Mouse (Mus musculus): ENCODE measurements around the gene Polr2f. TPM values are rescaled to one million over a fixed set of nuclear protein-coding genes. Genes with fewer than 3 reads are reported as not detected.

The Polr2f gene
- polyA plus RNA-seq, 1 experiment from 2014 or later: 327 TPM

DNA sequence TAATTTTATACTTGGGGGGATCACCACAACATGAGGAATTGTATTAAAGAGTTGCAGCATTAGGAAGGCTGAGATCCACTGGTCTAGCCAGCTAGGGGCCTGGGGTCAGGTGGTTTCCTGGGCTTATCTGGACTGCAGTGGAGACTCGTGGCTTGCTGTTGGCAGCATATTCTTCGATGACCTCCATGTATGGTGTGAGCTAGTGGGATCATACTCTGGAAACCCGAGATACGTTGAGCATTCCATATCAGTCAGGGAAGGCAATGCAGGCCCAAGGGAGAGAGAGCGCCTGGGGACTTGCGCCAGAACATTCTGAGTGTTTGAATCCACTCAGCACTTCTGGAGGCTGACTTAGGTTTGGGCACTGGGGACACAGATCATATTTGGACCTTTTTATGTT lies 17.1 kb upstream of the Polr2f start:
- H3K27ac ChIP-seq (replicated peaks): no peak overlapping the region
- ATAC-seq (ENCODE audit: low FRiP score, low read depth): no peak
- H3K9me3 ChIP-seq: 0 out of 2 replicates have a peak, but pooled peaks cover 5% of the 10 kb centered on the region
- 91% methylated on average over 6 of the region's 6 CpGs for WGBS
- peaks cover 64% of the 10 kb centered on the region for H3K36me3 ChIP-seq
- H3K4me3 ChIP-seq: no peak overlapping the region
- H3K9ac ChIP-seq (replicated peaks): no peak overlapping the region
- no peak overlapping the region for H3K4me2 ChIP-seq (replicated peaks)
- H3K4me1 ChIP-seq: no peaks in the 10 kb centered on the region
- H3K27me3 ChIP-seq: no peaks in the 10 kb centered on the region

DNA sequence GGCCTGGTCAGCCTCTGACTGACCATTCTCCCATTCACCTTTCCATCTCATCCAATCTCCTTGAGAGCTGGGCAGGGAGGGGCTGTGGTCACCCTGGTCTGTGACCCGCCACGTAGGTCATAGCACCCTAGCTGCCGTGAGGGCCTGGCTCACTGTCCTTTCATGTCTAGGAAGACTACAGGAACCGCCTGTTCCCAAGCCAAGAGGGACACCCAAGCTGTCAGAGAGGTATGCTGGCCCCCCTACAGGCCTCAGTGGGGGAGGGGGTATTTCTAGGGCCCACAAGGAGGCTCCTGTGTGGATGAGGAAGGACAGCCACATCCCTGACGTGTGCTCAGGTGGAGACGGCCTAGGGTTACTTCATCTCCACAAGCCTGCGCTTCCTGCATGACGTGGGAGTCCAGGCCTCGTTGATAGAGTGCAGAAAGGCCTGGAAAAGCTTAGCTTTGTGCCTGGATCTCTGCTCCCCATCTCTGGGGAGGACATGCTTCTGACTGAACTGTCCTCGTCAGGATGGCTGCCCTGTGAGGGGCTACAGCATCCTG lies 16.4 kb upstream of the Polr2f start:
- Histone ChIP-seq H3K9ac (replicated peaks) (no peak overlapping the region), H3K36me3 (peaks cover 66% of the 10 kb centered on the region), H3K9me3 (0 out of 2 replicates have a peak, but pooled peaks cover 5% of the 10 kb centered on the region), H3K4me1 (no peaks in the 10 kb centered on the region), H3K4me3 (no peak overlapping the region), H3K27ac (replicated peaks) (no peak overlapping the region), H3K4me2 (replicated peaks) (no peak overlapping the region), H3K27me3 (no peaks in the 10 kb centered on the region)
- 86% methylated on average over 10 of the region's 10 CpGs for WGBS
- ATAC-seq (ENCODE audit: low FRiP score, low read depth): no peak

DNA sequence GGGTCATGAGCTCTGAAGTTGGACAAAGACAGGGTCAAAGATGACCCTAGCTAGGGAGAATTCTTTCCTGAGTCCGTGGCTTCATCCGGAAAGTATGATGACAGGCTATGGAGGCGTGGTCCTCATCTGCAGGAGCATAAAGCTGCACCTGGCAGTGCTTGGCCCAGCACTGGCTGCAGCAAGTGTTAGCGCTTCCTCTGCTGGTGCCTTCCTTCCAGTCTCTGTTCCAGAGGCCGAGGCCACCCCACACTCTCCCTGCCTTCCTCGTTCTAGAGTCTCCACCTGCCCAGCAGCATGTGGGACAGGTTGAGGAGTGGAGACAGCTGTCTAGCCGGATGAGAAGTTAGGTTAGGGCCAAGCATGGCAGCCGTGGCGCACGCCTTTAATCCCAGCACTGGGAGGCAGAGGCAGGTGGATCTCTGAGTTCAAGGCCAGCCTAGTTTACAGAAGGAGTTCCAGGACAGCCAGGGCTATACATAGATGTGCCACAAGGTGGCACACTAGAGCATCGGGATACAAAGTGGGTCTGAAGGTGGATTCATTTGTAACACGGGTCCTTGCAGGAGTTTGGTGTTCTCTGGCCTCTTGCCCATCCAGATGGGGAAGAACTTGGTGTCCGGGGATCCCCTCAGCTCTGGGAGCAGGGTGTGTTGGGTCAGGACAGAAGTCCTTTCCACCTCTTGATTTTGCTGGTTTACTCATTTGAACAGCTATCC lies 14.4 kb upstream of the Polr2f start:
- ATAC-seq (ENCODE audit: low FRiP score, low read depth): no peak
- 82% methylated on average over 13 of the region's 13 CpGs for WGBS

DNA sequence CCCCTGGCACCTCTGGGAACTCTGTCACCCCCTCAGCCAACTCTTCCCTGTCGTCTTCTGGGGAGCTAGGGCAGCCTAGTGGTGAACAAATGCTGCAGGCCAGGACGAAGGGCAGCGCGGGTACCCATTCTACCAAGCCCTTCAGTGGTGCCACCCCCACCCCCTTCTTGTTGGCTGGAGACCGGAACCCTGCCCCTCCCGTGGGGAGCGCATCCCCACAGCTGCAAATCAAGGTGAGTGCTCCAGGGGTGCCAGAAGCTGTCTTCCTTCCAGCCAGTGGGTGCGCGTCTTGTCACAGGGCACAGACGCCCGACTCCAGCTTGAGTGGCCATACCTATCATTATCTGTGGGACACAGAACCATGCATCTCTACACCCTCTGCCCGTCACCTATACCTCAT lies 13.7 kb upstream of the Polr2f start:
- H3K27me3 ChIP-seq: no peaks in the 10 kb centered on the region
- no peak overlapping the region for H3K4me2 ChIP-seq (replicated peaks)
- WGBS: 93% methylated on average over 12 of the region's 12 CpGs
- no peaks in the 10 kb centered on the region for H3K4me1 ChIP-seq
- no peak overlapping the region for H3K27ac ChIP-seq (replicated peaks)
- H3K9me3 ChIP-seq: 0 out of 2 replicates have a peak, but pooled peaks cover 5% of the 10 kb centered on the region
- H3K36me3 ChIP-seq: peaks cover 80% of the 10 kb centered on the region
- no peak overlapping the region for H3K4me3 ChIP-seq
- no peak overlapping the region for H3K9ac ChIP-seq (replicated peaks)
- ATAC-seq (ENCODE audit: low FRiP score, low read depth): no peak

More for the DNA sequence above, 14.4 kb upstream of the Polr2f start:
- Histone ChIP-seq H3K9me3 (0 out of 2 replicates have a peak, but pooled peaks cover 5% of the 10 kb centered on the region), H3K4me3 (no peak overlapping the region), H3K36me3 (peaks cover 78% of the 10 kb centered on the region), H3K4me2 (replicated peaks) (no peak overlapping the region), H3K27me3 (no peaks in the 10 kb centered on the region), H3K27ac (replicated peaks) (no peak overlapping the region), H3K9ac (replicated peaks) (no peak overlapping the region), H3K4me1 (no peaks in the 10 kb centered on the region)

DNA sequence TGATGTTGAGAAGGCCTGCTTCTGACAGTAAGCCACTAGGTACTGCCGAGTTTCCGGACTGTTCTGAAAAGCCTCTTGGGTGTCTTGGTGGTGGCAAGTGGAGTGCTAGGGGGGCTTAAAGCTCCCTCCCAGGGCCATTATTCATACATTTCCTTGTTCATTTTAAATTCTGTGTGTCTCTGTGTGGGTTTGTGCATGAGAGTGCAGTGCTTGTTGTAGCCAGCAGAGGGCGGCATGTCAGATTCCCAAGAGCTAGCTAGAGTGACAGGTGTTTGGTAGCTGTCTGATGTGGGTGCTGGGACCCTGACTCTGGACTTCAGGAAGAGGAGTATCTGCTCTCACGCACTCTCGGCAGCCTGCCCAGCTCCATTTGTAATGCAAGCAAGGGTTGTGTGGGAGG lies 12.6 kb upstream of the Polr2f start:
- ATAC-seq (ENCODE audit: low FRiP score, low read depth): no peak
- WGBS: 97% methylated on average over 5 of the region's 5 CpGs

DNA sequence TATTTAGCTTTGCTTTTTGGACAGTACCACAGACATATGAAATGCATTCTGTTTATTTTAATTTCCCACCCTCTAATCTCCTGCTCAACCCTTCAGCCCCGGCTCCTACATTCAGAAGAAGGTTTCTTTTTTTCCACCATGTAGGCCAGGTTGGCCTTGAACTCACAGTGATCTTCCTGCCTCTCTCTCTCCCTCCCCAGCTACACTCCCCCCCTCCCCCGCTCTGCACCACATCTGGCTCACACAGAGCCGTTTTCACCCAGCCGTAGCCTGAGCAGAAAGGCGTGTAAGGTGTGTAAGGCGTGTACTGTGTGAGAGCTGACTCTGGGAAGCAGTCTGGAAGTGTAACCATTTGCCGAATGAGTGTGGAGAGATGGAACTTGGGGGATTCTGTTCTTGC lies 11.5 kb upstream of the Polr2f start:
- Histone ChIP-seq H3K4me1 (no peaks in the 10 kb centered on the region), H3K9ac (replicated peaks) (no peak overlapping the region), H3K4me3 (no peak overlapping the region), H3K9me3 (0 out of 2 replicates have a peak, but pooled peaks cover 5% of the 10 kb centered on the region), H3K4me2 (replicated peaks) (no peak overlapping the region), H3K36me3 (peaks cover 72% of the 10 kb centered on the region), H3K27me3 (no peaks in the 10 kb centered on the region), H3K27ac (replicated peaks) (no peak overlapping the region)
- no peak for ATAC-seq (ENCODE audit: low FRiP score, low read depth)
- whole genome bisulfite sequencing: 85% methylated on average over 7 of the region's 7 CpGs

More for the DNA sequence above, 12.6 kb upstream of the Polr2f start:
- no peaks in the 10 kb centered on the region for H3K4me1 ChIP-seq
- no peaks in the 10 kb centered on the region for H3K27me3 ChIP-seq
- no peak overlapping the region for H3K27ac ChIP-seq (replicated peaks)
- no peak overlapping the region for H3K4me2 ChIP-seq (replicated peaks)
- H3K36me3 ChIP-seq: peaks cover 80% of the 10 kb centered on the region
- 0 out of 2 replicates have a peak, but pooled peaks cover 5% of the 10 kb centered on the region for H3K9me3 ChIP-seq
- H3K9ac ChIP-seq (replicated peaks): no peak overlapping the region
- no peak overlapping the region for H3K4me3 ChIP-seq

DNA sequence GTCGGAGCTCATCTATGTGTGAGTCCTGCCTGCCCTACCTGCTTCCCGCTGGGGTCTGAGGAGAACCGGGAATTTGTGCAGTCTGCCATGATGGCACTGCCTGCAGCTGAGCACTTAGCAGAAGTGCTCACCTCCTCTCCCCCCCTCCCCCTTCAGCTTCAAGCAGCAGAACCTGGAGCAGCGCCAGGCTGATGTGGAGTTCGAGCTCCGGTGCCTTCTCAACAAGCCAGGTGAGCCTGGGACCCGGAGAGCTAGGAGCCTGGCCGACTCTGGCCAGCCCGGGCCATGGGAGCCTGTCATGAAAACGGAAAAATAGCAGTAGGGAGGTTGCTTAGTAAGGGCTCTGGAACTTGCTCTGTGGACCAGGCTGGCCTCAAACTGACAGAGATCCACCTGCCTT lies 10.0 kb upstream of the Polr2f start:
- Histone ChIP-seq H3K4me1 (0 out of 2 replicates have a peak, but pooled peaks cover 2% of the 10 kb centered on the region), H3K36me3 (peaks cover 60% of the 10 kb centered on the region), H3K9ac (replicated peaks) (no peak overlapping the region), H3K27me3 (no peaks in the 10 kb centered on the region), H3K27ac (replicated peaks) (no peak overlapping the region), H3K4me2 (replicated peaks) (no peak overlapping the region), H3K4me3 (no peak overlapping the region), H3K9me3 (0 out of 2 replicates have a peak, but pooled peaks cover 5% of the 10 kb centered on the region)
- WGBS: 89% methylated on average over 10 of the region's 10 CpGs
- no peak for ATAC-seq (ENCODE audit: low FRiP score, low read depth)

DNA sequence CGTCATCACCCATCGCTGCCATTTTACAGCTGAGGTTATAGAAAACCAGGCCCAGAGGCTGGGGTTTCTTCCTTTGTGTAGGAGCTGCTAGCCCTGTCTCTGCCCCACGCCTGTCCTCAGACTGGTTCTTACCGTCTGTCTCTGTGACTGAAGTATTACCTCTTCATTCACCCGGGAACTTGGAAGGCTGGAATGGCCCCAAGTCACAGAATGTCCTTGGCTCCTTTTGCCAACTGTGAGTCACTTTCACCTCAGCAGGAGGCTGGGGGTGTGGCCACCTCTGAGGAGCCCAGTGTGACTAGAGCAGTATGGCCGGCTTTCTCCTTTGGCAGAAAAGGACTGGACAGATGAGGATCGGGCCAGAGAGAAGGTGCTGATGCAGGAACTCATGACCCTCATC lies 9.4 kb upstream of the Polr2f start:
- peaks cover 60% of the 10 kb centered on the region for H3K36me3 ChIP-seq
- ATAC-seq (ENCODE audit: low FRiP score, low read depth): no peak
- WGBS: 83% methylated on average over 7 of the region's 7 CpGs

DNA sequence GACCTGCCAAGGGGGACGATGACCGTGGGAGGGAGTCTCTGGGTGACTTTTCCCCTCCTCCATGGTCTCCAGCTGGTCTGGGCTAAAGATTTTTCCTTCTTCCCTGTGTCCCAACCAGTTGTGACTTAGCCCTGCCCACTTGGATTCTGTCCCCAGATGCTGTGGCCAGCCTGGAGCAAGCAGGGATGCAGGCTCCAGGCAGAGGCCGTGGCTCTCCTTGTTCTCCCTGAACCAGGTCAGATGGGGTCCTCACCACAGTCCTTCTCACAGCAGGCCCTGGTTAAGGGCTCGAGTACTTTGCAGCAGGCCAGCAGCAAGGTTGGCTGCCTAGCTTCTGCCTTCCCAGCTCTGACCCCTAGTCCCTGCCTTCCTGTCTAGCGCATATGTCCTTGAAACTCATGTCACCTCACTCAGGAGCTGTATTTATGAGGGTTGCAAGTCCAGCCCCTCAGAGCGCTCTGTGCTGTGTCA lies 7.6 kb upstream of the Polr2f start:
- peaks cover 46% of the 10 kb centered on the region for H3K36me3 ChIP-seq
- 0 out of 2 replicates have a peak, but pooled peaks cover 3% of the 10 kb centered on the region for H3K4me1 ChIP-seq
- no peak overlapping the region for H3K9ac ChIP-seq (replicated peaks)
- 84% methylated on average over 6 of the region's 6 CpGs for WGBS
- no peak overlapping the region for H3K27ac ChIP-seq (replicated peaks)
- H3K4me2 ChIP-seq (replicated peaks): no peak overlapping the region
- H3K27me3 ChIP-seq: no peaks in the 10 kb centered on the region
- ATAC-seq (ENCODE audit: low FRiP score, low read depth): no peak
- no peak overlapping the region for H3K4me3 ChIP-seq
- 0 out of 2 replicates have a peak, but pooled peaks cover 2% of the 10 kb centered on the region for H3K9me3 ChIP-seq

More for the DNA sequence above, 9.4 kb upstream of the Polr2f start:
- 0 out of 2 replicates have a peak, but pooled peaks cover 5% of the 10 kb centered on the region for H3K9me3 ChIP-seq
- no peak overlapping the region for H3K4me2 ChIP-seq (replicated peaks)
- H3K27me3 ChIP-seq: no peaks in the 10 kb centered on the region
- no peak overlapping the region for H3K4me3 ChIP-seq
- no peak overlapping the region for H3K27ac ChIP-seq (replicated peaks)
- H3K4me1 ChIP-seq: 0 out of 2 replicates have a peak, but pooled peaks cover 3% of the 10 kb centered on the region
- H3K9ac ChIP-seq (replicated peaks): no peak overlapping the region

DNA sequence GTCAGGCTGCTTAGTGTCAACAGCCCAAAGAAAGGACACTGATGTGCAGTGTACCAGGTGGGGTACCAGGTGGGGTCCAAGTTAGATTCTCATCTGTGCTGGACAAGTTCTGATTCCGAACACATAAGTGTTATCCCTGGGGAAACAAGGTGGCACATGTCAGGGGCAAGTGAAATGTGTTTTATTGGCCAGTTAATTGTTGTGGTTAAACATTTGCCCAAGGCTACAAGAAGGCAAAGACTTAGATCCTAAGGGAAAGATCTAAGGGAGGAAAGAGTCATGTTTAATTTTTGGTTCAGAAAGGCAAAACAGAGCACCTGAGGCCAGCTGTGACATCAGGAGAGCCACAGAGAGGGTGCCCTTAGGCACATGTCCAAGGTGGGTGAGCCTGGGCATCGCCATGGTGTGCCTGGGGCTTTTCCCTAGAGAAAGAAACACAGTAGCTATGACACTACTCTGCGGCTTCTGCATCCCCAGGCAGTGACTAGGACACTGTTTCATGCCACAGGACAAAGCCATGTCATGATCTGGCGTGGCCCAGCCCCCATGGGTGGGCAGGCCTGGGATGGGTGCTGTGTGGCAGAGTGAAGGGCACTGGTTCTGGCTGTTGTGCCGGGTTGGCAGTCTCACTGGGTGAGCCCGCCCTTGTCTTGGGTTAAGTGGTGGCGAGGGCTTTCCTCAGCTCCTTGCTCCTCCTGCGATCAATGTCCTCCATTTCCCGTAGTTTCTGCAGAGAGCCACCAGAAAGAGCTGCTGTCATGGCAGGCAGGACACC lies 6.1 kb upstream of the Polr2f start:
- H3K27ac ChIP-seq (replicated peaks): no peak overlapping the region
- ATAC-seq (ENCODE audit: low FRiP score, low read depth): no peak
- H3K27me3 ChIP-seq: no peaks in the 10 kb centered on the region
- no peak overlapping the region for H3K9ac ChIP-seq (replicated peaks)
- H3K4me1 ChIP-seq: 0 out of 2 replicates have a peak, but pooled peaks cover 3% of the 10 kb centered on the region
- H3K36me3 ChIP-seq: peaks cover 37% of the 10 kb centered on the region
- no peak overlapping the region for H3K4me3 ChIP-seq
- no peaks in the 10 kb centered on the region for H3K9me3 ChIP-seq
- no peak overlapping the region for H3K4me2 ChIP-seq (replicated peaks)
- 86% methylated on average over 9 of the region's 9 CpGs for WGBS

DNA sequence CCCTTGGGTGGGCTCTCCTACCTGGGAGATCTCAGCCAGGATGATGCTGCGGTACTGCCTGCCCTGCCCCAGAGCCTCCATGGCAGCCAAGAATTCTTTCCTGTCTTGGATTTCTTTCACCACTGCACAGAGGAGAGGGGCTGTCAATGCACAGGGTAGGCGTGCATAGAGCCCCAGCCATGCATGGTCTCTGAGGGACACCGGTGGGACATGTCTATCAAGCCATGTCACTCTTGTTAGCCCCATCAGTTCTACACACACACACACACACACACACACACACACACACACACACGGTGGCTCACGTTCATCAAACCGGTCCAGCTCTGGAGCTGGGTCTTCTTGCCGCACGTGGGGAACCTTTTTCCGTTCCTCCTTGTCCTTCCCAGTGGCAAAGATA lies 5.5 kb upstream of the Polr2f start:
- Histone ChIP-seq H3K4me1 (peaks cover 4% of the 10 kb centered on the region; the same call in 1 of the 2 replicates), H3K27me3 (no peaks in the 10 kb centered on the region), H3K9ac (replicated peaks) (no peak overlapping the region)

More for the DNA sequence above, 5.5 kb upstream of the Polr2f start:
- Histone ChIP-seq H3K36me3 (peaks cover 31% of the 10 kb centered on the region), H3K4me2 (replicated peaks) (no peak overlapping the region), H3K9me3 (no peaks in the 10 kb centered on the region), H3K27ac (replicated peaks) (no peak overlapping the region), H3K4me3 (no peak overlapping the region)
- no peak for ATAC-seq (ENCODE audit: low FRiP score, low read depth)
- WGBS: 78% methylated on average over 9 of the region's 9 CpGs
